Mouse (Mus musculus) forebrain, embryonic 12.5 days (tissue): ENCODE measurements around the gene Tstd2. TPM values are rescaled to one million over a fixed set of nuclear protein-coding genes. Genes with fewer than 3 reads are reported as not detected.

ENCODE experiments used
- ATAC-seq: fragments of 200-750 bp; cut with Nextera tagmentation; 2 replicates; pipeline ENCODE4 v1.8.0; 2017; ENCODE audit warnings: moderate TSS enrichment; ENCODE audit not compliant: low FRiP score
- H3K27ac ChIP-seq: fragments of 300-500 bp; sonication (generic); 2 replicates; pipeline ENCODE4 v1.5.1; 2016; ENCODE audit warnings: mild to moderate bottlenecking
- H3K27me3 ChIP-seq: fragments of 300-500 bp; sonication (generic); 2 replicates; pipeline ENCODE4 v1.6.1; 2016; ENCODE audit warnings: mild to moderate bottlenecking
- H3K36me3 ChIP-seq: fragments of 300-500 bp; sonication (generic); replicated peaks from 2 replicates; pipeline ENCODE4 v1.6.1; 2016; ENCODE audit warnings: mild to moderate bottlenecking
- H3K4me1 ChIP-seq: fragments of 300-500 bp; sonication (generic); 2 replicates; pipeline ENCODE4 v1.6.1; 2016
- H3K4me2 ChIP-seq: fragments of 300-500 bp; sonication (generic); 2 replicates; pipeline ENCODE4 v1.6.1; 2016; ENCODE audit warnings: mild to moderate bottlenecking, moderate library complexity
- H3K4me3 ChIP-seq: fragments of 300-500 bp; sonication (generic); replicated peaks from 2 replicates; pipeline ENCODE4 v1.5.1; 2016; ENCODE audit warnings: mild to moderate bottlenecking
- H3K9ac ChIP-seq: fragments of 300-500 bp; sonication (generic); 2 replicates; pipeline ENCODE4 v1.6.1; 2016; ENCODE audit warnings: mild to moderate bottlenecking
- H3K9me3 ChIP-seq: fragments of 300-500 bp; sonication (generic); 2 replicates; pipeline ENCODE4 v1.6.1; 2016
- whole genome bisulfite sequencing: fragments of 180-500 bp; shearing (Covaris S2); methylation state at CpG from one replicate; pipeline ENCODE4 v1.1.7; 2016; 5-methylcytosine and 5-hydroxymethylcytosine counted together
- polyA plus RNA-seq: library from polyadenylated mRNA; unstranded; fragments of >200 nt; fragmentation: Nextera tagmentation; extraction: Ambion mirVana; gene quantifications from 2 replicates; pipeline ENCODE4 v1.2.1, GENCODE M21; 2016

Tstd2 gene
- polyA plus RNA-seq, 1 experiment from 2014 or later, result 60.6 TPM

DNA sequence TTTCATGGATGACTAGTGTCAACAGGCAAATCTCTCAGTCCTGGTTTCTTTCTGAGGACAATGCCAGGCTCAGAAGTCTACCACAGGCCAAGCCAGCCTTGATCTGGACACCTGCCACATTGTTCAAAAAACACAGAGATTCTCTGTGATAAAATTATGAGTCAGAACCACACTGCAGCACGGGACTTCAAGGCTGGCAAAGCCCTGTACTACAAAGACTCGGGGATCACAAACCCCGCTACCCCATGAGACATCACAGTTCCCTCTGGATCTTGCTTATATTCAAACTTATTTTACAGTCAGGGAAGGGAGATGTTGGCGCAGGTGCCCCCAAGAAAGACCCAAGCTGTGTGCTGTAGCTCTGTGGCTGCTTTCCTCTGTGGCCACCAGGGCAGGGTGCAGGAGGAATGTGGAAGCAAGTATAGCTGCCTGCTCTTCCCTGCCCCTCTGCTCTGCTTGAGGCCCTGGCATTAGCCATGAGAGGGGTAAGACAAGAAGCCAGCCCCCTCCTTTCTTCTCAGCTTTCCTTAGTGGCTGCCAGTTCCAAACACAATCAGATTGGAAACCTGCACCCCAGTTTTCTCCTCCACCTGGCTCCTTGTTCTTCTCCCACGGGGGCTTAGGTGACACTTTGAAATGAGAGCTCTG is 45.9 kb downstream of the Tstd2 start:
- Histone ChIP-seq H3K9me3 (no peaks in the 10 kb centered on the region), H3K4me2 (no peak overlapping the region), H3K4me3 (no peak overlapping the region), H3K27me3 (no peaks in the 10 kb centered on the region), H3K27ac (no peak overlapping the region), H3K4me1 (0 out of 2 replicates have a peak, but pooled peaks cover 5% of the 10 kb centered on the region), H3K36me3 (no peaks in the 10 kb centered on the region), H3K9ac (no peak overlapping the region)
- no peak for ATAC-seq
- WGBS, result 87% methylated on average over 5 of the region's 5 CpGs

DNA sequence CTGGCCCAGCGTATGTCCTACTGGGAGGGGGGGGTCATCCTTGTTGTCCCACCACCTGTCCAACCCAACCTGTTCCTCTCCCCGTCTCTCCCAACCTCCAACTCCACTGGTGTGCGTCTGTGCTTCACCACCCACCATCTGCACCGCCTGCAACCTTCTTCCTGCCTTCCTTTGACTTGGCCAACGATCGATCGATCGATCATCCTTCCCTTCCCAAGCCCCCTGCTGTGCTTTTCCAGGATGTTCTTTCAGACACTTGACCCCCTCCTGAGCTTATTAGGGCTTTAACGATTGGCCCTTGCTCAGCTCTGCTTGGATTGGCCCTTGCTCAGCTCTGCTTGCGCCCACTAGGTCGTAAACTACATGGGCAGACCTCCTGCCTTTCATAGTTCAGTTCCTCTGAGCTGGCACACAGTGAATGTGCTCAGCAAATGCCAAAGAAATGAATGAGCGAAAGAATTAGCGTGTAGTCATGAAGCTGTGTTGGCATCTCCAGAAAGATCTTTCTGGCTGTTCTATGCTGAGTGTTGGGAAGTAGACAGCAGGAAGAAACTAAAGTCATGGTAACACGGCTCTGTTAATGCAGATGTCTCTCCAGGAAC is 48.9 kb downstream of the Tstd2 start:
- no peak overlapping the region for H3K9ac ChIP-seq
- H3K4me3 ChIP-seq, result no peak overlapping the region
- no peak overlapping the region for H3K27ac ChIP-seq
- H3K27me3 ChIP-seq, result no peaks in the 10 kb centered on the region
- no peaks in the 10 kb centered on the region for H3K9me3 ChIP-seq
- H3K36me3 ChIP-seq, result no peaks in the 10 kb centered on the region
- ATAC-seq, result no peak
- no peak overlapping the region for H3K4me2 ChIP-seq
- H3K4me1 ChIP-seq, result peaks cover 9% of the 10 kb centered on the region; the same call in 1 of the 2 replicates
- WGBS, result 84% methylated on average over 14 of the region's 14 CpGs

DNA sequence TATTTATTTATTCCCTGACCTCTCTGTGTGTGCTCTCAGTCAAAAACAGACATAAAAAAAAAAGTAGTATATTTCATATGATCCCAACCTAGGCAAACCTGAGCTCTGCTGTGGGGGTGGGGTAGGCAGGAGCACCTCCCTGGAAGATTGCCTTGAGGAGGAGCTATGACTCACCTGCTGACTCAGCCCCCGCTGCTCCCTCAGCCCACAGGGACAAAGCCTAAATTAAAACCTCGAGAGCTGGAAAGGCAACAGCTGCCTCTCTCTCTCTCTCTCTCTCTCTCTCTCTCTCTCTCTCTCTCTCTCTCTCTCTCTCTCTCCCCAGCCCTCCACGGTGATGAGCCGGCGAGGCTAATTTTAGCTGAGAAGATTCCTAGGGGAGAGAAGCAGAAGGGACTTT is 50.6 kb downstream of the Tstd2 start:
- H3K9ac ChIP-seq, result no peak overlapping the region
- H3K36me3 ChIP-seq, result no peaks in the 10 kb centered on the region
- no peak for ATAC-seq
- H3K9me3 ChIP-seq, result no peaks in the 10 kb centered on the region
- H3K4me3 ChIP-seq, result no peak overlapping the region
- WGBS, result 50% methylated on average over 5 of the region's 5 CpGs
- H3K27me3 ChIP-seq, result no peaks in the 10 kb centered on the region
- no peak overlapping the region for H3K27ac ChIP-seq
- H3K4me2 ChIP-seq, result no peak overlapping the region
- peaks cover 9% of the 10 kb centered on the region; the same call in 1 of the 2 replicates for H3K4me1 ChIP-seq

DNA sequence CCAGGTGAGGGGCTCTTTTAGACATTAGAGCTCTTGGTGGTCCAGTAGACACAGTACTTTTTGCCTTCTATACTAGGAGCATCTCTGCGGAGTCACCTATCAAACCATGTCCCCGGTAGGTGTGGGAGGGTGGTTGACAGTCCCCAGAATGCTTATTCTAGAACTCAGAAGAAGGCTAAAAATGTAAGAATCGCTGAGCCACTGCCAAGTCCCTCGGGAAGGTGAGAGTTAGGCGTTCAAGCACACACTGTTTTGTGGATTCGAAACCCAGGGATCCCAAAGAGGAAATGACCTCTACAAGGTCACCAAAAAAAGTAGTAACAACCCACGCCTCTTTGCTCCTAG is 51.1 kb downstream of the Tstd2 start:
- Histone ChIP-seq H3K4me1 (peaks cover 9% of the 10 kb centered on the region; the same call in 1 of the 2 replicates), H3K9me3 (no peaks in the 10 kb centered on the region), H3K4me2 (no peak overlapping the region), H3K36me3 (no peaks in the 10 kb centered on the region), H3K27ac (no peak overlapping the region), H3K9ac (no peak overlapping the region), H3K4me3 (no peak overlapping the region), H3K27me3 (no peaks in the 10 kb centered on the region)
- WGBS, result 86% methylated on average over 7 of the region's 7 CpGs
- no peak for ATAC-seq

DNA sequence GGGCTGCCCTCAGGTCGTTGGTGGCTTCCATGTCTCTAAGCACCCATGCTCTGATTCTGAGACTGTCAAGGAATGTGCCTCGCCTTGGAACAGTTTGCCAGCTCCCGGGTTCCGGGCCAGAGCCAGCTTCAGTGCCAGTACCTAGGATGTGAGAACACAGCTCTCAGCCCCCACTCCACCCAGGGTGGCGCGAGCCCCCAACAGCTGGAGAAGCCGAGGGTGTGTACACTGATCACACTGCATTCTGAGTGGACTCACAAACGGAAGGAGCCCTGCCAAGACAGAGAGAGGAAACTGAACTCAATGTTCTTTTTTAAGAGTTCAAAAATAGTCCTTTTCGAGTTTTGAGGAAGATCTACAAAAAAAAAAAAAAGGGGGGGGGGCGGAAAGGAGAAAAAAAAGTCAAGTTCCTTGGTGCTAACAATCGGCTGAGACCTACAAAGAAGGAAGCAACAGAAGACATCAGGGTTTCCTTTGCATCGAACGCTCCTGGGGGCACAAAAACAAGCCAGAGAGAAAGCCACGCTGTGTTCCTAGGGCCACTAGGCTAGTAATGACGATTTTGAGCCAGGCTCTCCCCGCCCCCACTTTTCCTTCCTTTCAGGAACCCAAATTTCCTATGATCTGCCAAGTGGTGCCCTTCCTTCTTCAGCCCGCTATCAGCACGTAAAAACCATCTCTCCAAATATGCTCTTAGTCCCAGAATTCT is 51.6 kb downstream of the Tstd2 start:
- H3K9me3 ChIP-seq, result no peaks in the 10 kb centered on the region
- no peak for ATAC-seq
- 80% methylated on average over 18 of the region's 18 CpGs for WGBS
- peaks cover 9% of the 10 kb centered on the region; the same call in 1 of the 2 replicates for H3K4me1 ChIP-seq
- no peak overlapping the region for H3K9ac ChIP-seq
- no peaks in the 10 kb centered on the region for H3K27me3 ChIP-seq
- no peak overlapping the region for H3K4me2 ChIP-seq
- no peaks in the 10 kb centered on the region for H3K36me3 ChIP-seq
- no peak overlapping the region for H3K4me3 ChIP-seq
- no peak overlapping the region for H3K27ac ChIP-seq

DNA sequence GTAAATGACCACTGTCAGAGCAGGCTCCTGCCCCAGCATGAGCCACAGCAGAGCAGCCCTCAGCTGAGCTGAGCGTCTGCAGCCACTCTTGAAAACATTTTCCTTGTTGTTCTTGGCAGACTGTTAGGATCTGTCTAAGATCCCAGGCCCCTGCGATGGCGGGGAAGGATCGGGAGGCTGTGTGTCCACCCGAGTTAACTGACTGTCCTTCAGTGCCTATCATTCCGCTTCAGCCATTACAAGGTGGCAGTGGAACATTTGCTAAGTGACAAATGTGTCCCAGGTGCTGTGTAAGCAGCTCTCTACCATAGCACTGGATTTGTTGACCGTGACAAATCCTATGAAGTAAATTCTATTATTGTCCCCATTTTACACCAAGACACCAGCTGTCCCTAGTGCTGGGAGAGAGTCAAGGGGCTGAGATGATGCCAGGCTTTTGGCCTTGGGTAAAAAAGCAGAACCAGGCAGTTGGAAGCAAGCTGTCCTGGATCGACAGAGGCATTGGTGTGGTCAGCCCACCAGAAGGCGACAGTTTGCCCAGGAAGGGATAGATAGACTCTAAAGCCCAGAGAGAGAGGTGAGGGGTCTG is 53.2 kb downstream of the Tstd2 start:
- WGBS, result 74% methylated on average over 9 of the region's 9 CpGs
- ATAC-seq, result no peak
- peaks cover 5% of the 10 kb centered on the region; the same call in 1 of the 2 replicates for H3K4me1 ChIP-seq

DNA sequence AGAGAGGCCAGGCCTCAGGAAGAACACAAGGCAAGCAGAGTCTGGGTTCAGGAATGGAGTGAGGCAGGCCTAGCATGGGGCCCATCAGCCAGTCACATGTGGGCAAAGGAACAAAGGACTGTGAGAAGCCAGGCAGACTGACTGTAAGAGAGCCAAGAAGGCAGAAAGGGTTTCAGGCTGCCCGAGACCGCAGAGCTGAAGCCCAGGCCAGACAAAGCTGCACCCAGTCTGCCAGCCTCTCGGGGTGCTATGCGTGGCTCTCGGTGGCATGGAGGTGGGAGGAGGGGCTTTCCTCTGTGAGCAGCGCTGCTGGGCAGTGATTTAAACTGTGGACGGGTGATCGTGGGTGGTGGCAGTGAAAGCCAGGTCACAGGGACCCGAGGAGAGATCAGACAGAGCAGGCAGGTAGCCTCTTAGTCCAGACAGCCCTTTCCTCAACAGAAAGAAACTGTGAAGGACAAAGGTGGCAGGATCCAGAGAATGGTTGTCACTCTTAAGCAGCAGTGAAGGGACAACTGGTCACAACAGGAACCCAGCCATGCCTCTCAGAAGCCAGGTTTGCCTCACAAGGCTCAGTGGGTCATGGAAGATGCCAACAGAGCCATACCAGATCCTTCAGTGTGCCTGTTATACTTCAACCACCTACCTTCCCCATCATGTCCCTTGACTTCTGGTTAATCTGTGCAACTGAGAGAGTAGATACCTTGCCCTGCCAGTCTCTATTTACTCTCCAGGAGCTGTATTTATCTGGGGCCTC is 53.9 kb downstream of the Tstd2 start:
- Histone ChIP-seq H3K36me3 (no peaks in the 10 kb centered on the region), H3K27ac (no peak overlapping the region), H3K27me3 (no peaks in the 10 kb centered on the region), H3K4me3 (no peak overlapping the region), H3K4me2 (no peak overlapping the region), H3K4me1 (peaks cover 5% of the 10 kb centered on the region; the same call in 1 of the 2 replicates), H3K9me3 (no peaks in the 10 kb centered on the region), H3K9ac (no peak overlapping the region)
- 53% methylated on average over 9 of the region's 9 CpGs for WGBS
- no peak for ATAC-seq

More for the DNA sequence above, 53.2 kb downstream of the Tstd2 start:
- Histone ChIP-seq H3K36me3 (no peaks in the 10 kb centered on the region), H3K27ac (no peak overlapping the region), H3K9ac (no peak overlapping the region), H3K27me3 (no peaks in the 10 kb centered on the region), H3K9me3 (no peaks in the 10 kb centered on the region), H3K4me2 (no peak overlapping the region), H3K4me3 (no peak overlapping the region)

DNA sequence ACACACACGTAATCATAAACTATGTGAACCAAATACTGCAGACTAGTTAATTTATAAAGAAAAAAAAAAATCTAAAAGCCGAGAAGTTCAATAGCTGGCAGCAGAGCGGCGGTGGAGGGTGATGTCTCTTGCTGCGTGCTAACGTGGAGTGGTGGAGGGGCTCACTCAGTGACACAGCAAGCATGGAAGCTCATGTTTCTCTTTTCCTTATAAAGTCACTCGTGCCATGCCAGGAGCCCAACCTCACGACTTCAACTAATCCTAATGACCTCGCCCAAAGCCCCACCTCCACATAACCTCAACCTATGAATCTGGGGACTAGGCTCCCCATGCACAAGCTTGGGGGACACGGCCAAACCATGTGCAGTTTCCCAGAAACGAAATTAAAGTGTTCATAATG is 55.9 kb downstream of the Tstd2 start:
- 81% methylated on average over 11 of the region's 11 CpGs for WGBS
- no peak for ATAC-seq
- H3K4me3 ChIP-seq, result no peak overlapping the region

DNA sequence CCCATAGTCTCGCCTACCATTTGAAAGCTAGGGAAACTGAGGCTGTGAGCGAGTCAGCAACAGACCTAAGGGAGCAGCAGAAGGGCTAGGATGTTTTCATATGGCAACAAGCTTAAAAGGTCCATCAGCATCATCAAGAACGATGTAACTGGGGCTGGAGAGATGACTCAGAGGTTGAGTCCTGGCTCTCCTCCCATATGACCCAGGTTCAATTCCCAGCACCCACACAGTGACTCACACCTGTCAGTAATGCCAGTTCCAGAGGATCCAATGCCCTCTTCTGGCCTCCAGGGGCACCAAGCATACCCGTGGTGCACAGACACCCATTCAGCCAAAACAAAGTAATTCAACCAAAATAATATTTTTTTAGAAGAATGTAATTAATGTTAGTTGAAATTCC is 58.2 kb downstream of the Tstd2 start:
- no peak for ATAC-seq
- H3K36me3 ChIP-seq, result no peaks in the 10 kb centered on the region
- H3K27me3 ChIP-seq, result no peaks in the 10 kb centered on the region
- H3K4me3 ChIP-seq, result no peak overlapping the region
- H3K9me3 ChIP-seq, result no peaks in the 10 kb centered on the region
- no peak overlapping the region for H3K4me2 ChIP-seq
- H3K4me1 ChIP-seq, result peaks cover 5% of the 10 kb centered on the region; the same call in 1 of the 2 replicates
- WGBS, result 88% methylated on average over 4 of the region's 4 CpGs
- H3K27ac ChIP-seq, result no peak overlapping the region
- H3K9ac ChIP-seq, result no peak overlapping the region

More for the DNA sequence above, 55.9 kb downstream of the Tstd2 start:
- Histone ChIP-seq H3K27ac (no peak overlapping the region), H3K4me1 (peaks cover 5% of the 10 kb centered on the region; the same call in 1 of the 2 replicates), H3K27me3 (no peaks in the 10 kb centered on the region), H3K9me3 (no peaks in the 10 kb centered on the region), H3K9ac (no peak overlapping the region), H3K36me3 (no peaks in the 10 kb centered on the region), H3K4me2 (no peak overlapping the region)

DNA sequence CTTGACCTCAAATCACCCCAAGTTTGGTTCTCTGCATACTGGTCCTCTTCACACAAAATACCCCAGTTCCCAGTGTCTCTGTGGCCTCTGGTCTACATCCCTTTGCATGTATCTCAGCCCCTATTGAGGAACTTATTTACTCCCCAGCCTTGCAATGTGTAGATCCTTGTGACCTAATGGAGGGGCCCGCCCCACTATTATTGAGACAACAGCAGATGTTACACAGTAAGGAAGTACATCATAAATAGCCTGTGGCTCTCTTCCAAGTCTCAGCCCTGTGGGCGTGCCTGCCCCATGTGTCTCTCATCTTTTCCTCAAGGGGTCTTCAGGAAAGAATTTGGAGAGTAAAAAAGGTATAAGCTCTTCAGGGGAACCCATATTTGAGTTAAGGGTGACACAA is 61.6 kb downstream of the Tstd2 start:
- no peaks in the 10 kb centered on the region for H3K9me3 ChIP-seq
- no peak overlapping the region for H3K4me3 ChIP-seq
- no peak overlapping the region for H3K27ac ChIP-seq
- WGBS, result 86% methylated on average over 2 of the region's 2 CpGs
- no peaks in the 10 kb centered on the region for H3K27me3 ChIP-seq
- no peaks in the 10 kb centered on the region for H3K36me3 ChIP-seq
- H3K4me2 ChIP-seq, result no peak overlapping the region
- H3K4me1 ChIP-seq, result no peaks in the 10 kb centered on the region
- no peak for ATAC-seq
- H3K9ac ChIP-seq, result no peak overlapping the region

DNA sequence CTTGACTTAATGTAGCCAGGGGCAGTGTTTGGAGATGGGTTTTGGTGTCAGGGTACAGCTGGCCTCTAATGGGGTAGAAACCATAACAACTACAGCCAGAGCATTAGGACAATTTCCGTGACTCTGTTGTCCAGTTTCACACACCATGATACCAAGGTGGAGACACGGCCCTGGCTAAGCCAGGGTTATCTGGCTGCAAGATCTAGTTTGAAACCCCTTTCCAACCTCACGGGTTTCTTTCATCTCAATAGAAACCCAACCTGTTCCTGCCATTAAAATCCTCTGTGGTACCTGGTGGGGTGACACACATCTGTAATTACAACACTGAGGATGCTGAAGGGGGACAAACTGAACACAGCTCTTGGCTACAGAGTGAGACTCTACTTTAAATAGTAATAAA is 62.8 kb downstream of the Tstd2 start:
- 90% methylated on average over 3 of the region's 3 CpGs for WGBS
- H3K27me3 ChIP-seq, result no peaks in the 10 kb centered on the region
- no peak overlapping the region for H3K4me3 ChIP-seq
- H3K27ac ChIP-seq, result no peak overlapping the region
- no peaks in the 10 kb centered on the region for H3K9me3 ChIP-seq
- no peaks in the 10 kb centered on the region for H3K36me3 ChIP-seq
- H3K4me2 ChIP-seq, result no peak overlapping the region
- ATAC-seq, result no peak
- H3K9ac ChIP-seq, result no peak overlapping the region
- H3K4me1 ChIP-seq, result no peaks in the 10 kb centered on the region

DNA sequence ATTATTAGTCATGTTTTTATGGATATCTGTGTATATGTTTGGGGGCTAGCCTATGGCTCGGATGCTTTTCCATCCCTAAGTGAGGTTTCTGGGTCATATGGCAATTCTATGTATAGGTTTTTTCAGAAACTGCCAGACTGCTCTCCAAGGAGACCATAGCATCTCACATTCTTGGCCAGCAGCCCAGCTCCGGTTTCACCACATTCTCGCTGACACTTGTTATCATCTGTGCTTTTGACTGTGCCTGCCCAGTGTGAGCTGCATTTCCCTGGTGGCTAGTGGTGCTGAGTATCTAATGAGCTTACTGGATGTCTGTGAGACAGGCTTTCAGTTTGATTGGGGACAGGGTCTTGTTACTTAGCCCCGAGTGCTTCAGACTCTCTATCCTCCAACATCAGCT is 64.8 kb downstream of the Tstd2 start:
- Histone ChIP-seq H3K27me3 (no peaks in the 10 kb centered on the region), H3K4me3 (no peak overlapping the region), H3K4me1 (no peaks in the 10 kb centered on the region; the same call in 1 of the 2 replicates), H3K4me2 (no peak overlapping the region), H3K9me3 (no peaks in the 10 kb centered on the region), H3K27ac (no peak overlapping the region), H3K36me3 (no peaks in the 10 kb centered on the region), H3K9ac (no peak overlapping the region)
- ATAC-seq, result no peak
- WGBS, result 66% methylated on average over 4 of the region's 4 CpGs
